19 mouse cellular contexts compared by ENCODE assay signal in the genomic region with DNA sequence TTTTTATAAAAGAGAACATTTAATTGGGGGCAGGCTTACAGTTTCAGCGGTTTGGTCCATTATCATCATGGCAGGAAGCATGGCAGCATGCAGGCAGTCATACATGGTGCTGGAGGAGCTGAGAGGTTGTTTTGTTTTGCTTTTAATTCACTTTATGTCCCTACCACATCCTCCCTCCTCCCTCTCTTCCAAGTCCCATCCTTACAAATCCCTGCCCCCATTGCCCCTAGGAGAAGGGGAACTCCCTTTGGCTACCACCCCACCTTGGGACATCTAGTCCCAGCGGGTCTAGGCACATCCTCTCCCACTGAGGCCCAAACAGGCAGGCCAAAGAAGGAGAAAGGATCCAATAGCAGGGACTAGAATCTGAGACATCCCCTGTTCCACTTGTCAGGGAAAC. TPM values are rescaled to one million over a fixed set of nuclear protein-coding genes. Genes with fewer than 3 reads are reported as not detected.
DNase-seq lines count a peak whose midpoint lies in the region; ATAC-seq lines count a peak whose summit lies in the region.
"Had no signal": no experiment of that assay in that cellular context is flagged by ENCODE, and none has a peak within 500 bp of the region (broad histone marks: within the 10 kb centered on the region; RNA-seq: fewer than 3 reads in every experiment).

No protein-coding gene starts in this region.

- H3K36me3 ChIP-seq in heart, embryonic 10.5 days: peaks cover 19% of the 10 kb centered on the region
- 0 out of 2 replicates have a peak, but pooled peaks cover 5% of the 10 kb centered on the region for H3K36me3 ChIP-seq in midbrain, embryonic 11.5 days (ENCODE audit: control insufficient read depth, insufficient read depth, low read length)
- H3K36me3 ChIP-seq in midbrain, embryonic 14.5 days (ENCODE audit: control insufficient read depth, insufficient read depth, low read length): peaks cover 4% of the 10 kb centered on the region
- H3K36me3 ChIP-seq: G1E had no signal

- no peak overlapping the region for H3K9ac ChIP-seq in midbrain, embryonic 11.5 days (ENCODE audit: low read length)
- H3K9ac ChIP-seq in midbrain, embryonic 14.5 days (replicated peaks; ENCODE audit: low read length): no peak overlapping the region

- no peak for ATAC-seq in midbrain, embryonic 11.5 days (ENCODE audit: low FRiP score)
- no peak for ATAC-seq in midbrain, embryonic 14.5 days (ENCODE audit: low FRiP score, low TSS enrichment)
- ATAC-seq: activated CD4-positive, CD25-positive, alpha-beta regulatory T cell, adult 4 months; CD4-positive, CD25-positive, alpha-beta regulatory T cell, adult 4 months; Patski had no signal

- H3K4me3 ChIP-seq in heart, embryonic 10.5 days: no peak overlapping the region
- no peak overlapping the region for H3K4me3 ChIP-seq in midbrain, embryonic 11.5 days (ENCODE audit: low read depth, low read length)
- H3K4me3 ChIP-seq in midbrain, embryonic 14.5 days (replicated peaks; ENCODE audit: low read depth, low read length): no peak overlapping the region

- H3K27me3 ChIP-seq in heart, embryonic 10.5 days (ENCODE audit: insufficient read depth, poor library complexity, severe bottlenecking): no peaks in the 10 kb centered on the region
- H3K27me3 ChIP-seq in midbrain, embryonic 11.5 days (ENCODE audit: control insufficient read depth, insufficient read depth, low read length): no peaks in the 10 kb centered on the region
- H3K27me3 ChIP-seq in midbrain, embryonic 14.5 days (ENCODE audit: control insufficient read depth, insufficient read depth, low read length): no peaks in the 10 kb centered on the region
- H3K27me3 ChIP-seq: CH12.LX, Patski had no signal

- no peak overlapping the region for H3K27ac ChIP-seq in heart, embryonic 10.5 days
- H3K27ac ChIP-seq in midbrain, embryonic 11.5 days (ENCODE audit: low read depth, low read length): no peak overlapping the region
- H3K27ac ChIP-seq in midbrain, embryonic 14.5 days (replicated peaks; ENCODE audit: low read depth, low read length): no peak overlapping the region

- H3K4me2 ChIP-seq in midbrain, embryonic 11.5 days: no peak overlapping the region
- no peak overlapping the region for H3K4me2 ChIP-seq in midbrain, embryonic 14.5 days (ENCODE audit: low read length)

- 0 out of 2 replicates have a peak, but pooled peaks cover 4% of the 10 kb centered on the region for H3K4me1 ChIP-seq in heart, embryonic 10.5 days
- no peaks in the 10 kb centered on the region for H3K4me1 ChIP-seq in midbrain, embryonic 11.5 days (ENCODE audit: control insufficient read depth, insufficient read depth, low read length)
- H3K4me1 ChIP-seq in midbrain, embryonic 14.5 days (ENCODE audit: control insufficient read depth, insufficient read depth, low read length): no peaks in the 10 kb centered on the region

- DNase-seq in heart, adult 11 months: peak; percentile 65
- DNase-seq in heart, embryonic 10.5 days (ENCODE audit: low spot score): no peak
- peak; percentile 54 for DNase-seq in midbrain, embryonic 11.5 days (ENCODE audit: low spot score, missing footprints)
- no peak for DNase-seq in midbrain, embryonic 14.5 days
- DNase-seq: adrenal gland, adult 2 months; adrenal gland, adult 8-10 months; adrenal gland, postnatal 10 days; adrenal gland, postnatal 14 days; adrenal gland, postnatal 25 days; adrenal gland, postnatal 36 days; B cell, adult 2 months; cerebellum, adult 11 months; cerebellum, adult 11-12 months; cerebellum, adult 18-20 months had no signal

- 86% methylated on average over 2 of the region's 2 CpGs for WGBS in heart, embryonic 10.5 days
- 94% methylated on average over 2 of the region's 2 CpGs for WGBS in midbrain, embryonic 11.5 days
- 91% methylated on average over 2 of the region's 2 CpGs for WGBS in midbrain, embryonic 14.5 days

- no peaks in the 10 kb centered on the region for H3K9me3 ChIP-seq in heart, embryonic 10.5 days
- no peaks in the 10 kb centered on the region; the same call in 1 of the 2 replicates for H3K9me3 ChIP-seq in midbrain, embryonic 11.5 days (ENCODE audit: control insufficient read depth, low read length)
- H3K9me3 ChIP-seq in midbrain, embryonic 14.5 days (ENCODE audit: control insufficient read depth, low read length): no peaks in the 10 kb centered on the region
- H3K9me3 ChIP-seq: G1E had no signal

RNA-seq across cellular contexts. Expression of a gene that starts 44.6 kb away (rescaled TPM):
- polyA plus RNA-seq in heart, embryonic 10.5 days (2016; fragmentation: Nextera tagmentation; extraction: Ambion mirVana): 9.8 and 13.1 TPM in 2 replicates
- 11.4 and 11.9 TPM in 2 replicates for polyA plus RNA-seq in midbrain, embryonic 11.5 days (2014; fragmentation: Nextera tagmentation; extraction: Ambion mirVana)
- 9.0 and 16.5 TPM in 2 replicates for polyA plus RNA-seq in midbrain, embryonic 14.5 days (2014; fragmentation: Nextera tagmentation; extraction: Ambion mirVana)
- polyA plus RNA-seq: G1E had no signal

Comparison
In these comparisons a context has a peak if more than half of its experiments do, and no peak if none do; other contexts are left out.
1. DNase-seq: peak in heart, adult 11 months (single experiment) and midbrain, embryonic 11.5 days (single experiment); none in heart, embryonic 10.5 days (single experiment) and midbrain, embryonic 14.5 days (single experiment).